Mouse (Mus musculus) lung, embryonic 14.5 days (tissue): ENCODE measurements around the gene Aamp. TPM values are rescaled to one million over a fixed set of nuclear protein-coding genes. Genes with fewer than 3 reads are reported as not detected.

Experiments
- ATAC-seq: fragments of 200-750 bp; cut with Nextera tagmentation; 2 replicates; pipeline ENCODE4 v1.8.0; 2017; ENCODE audit warnings: mild to moderate bottlenecking, moderate TSS enrichment, moderate library complexity; ENCODE audit not compliant: insufficient read depth
- DNase-seq: peaks from one replicate; pipeline ENCODE4 v3.0.0-alpha.2; 2015
- H3K27ac ChIP-seq: fragments of 300-500 bp; sonication (generic); 2 replicates; pipeline ENCODE4 v1.5.1; 2014; ENCODE audit warnings: low read depth, mild to moderate bottlenecking, moderate library complexity
- H3K27me3 ChIP-seq: fragments of 300-500 bp; sonication (generic); 2 replicates; pipeline ENCODE4 v1.6.1; 2014; ENCODE audit warnings: low read length, control low read depth; ENCODE audit not compliant: insufficient read depth
- H3K36me3 ChIP-seq: fragments of 300-500 bp; sonication (generic); 2 replicates; pipeline ENCODE4 v1.6.1; 2014; ENCODE audit warnings: control low read depth; ENCODE audit not compliant: insufficient read depth
- H3K4me1 ChIP-seq: fragments of 300-500 bp; sonication (generic); 2 replicates; pipeline ENCODE4 v1.6.1; 2014; ENCODE audit warnings: antibody characterized with exemption, control low read depth; ENCODE audit not compliant: insufficient read depth
- H3K4me2 ChIP-seq: fragments of 300-500 bp; sonication (generic); 2 replicates; pipeline ENCODE4 v1.6.1; 2014; ENCODE audit warnings: mild to moderate bottlenecking
- H3K4me3 ChIP-seq: fragments of 300-500 bp; sonication (generic); 2 replicates; pipeline ENCODE4 v1.5.1; 2014; ENCODE audit warnings: low read depth, low read length
- H3K9ac ChIP-seq: fragments of 300-500 bp; sonication (generic); 2 replicates; pipeline ENCODE4 v1.6.1; 2014
- H3K9me3 ChIP-seq: fragments of 300-500 bp; sonication (generic); 2 replicates; pipeline ENCODE4 v1.6.1; 2016; ENCODE audit warnings: low read depth, low read length, control low read depth
- CTCF ChIP-seq: IDR thresholded peaks from 2 replicates; pipeline ENCODE4 v1.5.1; 2016; ENCODE audit warnings: antibody characterized with exemption, low read depth
- WGBS: fragments of 180-500 bp; shearing (Covaris S2); extraction: QIAGEN DNeasy Blood & Tissue Kit; methylation state at CpG from one replicate; pipeline ENCODE4 v1.1.7; 2014; 5-methylcytosine and 5-hydroxymethylcytosine counted together
- polyA plus RNA-seq: library from polyadenylated mRNA; unstranded; fragments of >200 nt; fragmentation: Nextera tagmentation; extraction: Ambion mirVana; gene quantifications from 2 replicates; pipeline ENCODE4 v1.2.1, GENCODE M21; 2014

Aamp gene
- polyA plus RNA-seq, 1 experiment from 2014 or later, result 233 TPM

DNA sequence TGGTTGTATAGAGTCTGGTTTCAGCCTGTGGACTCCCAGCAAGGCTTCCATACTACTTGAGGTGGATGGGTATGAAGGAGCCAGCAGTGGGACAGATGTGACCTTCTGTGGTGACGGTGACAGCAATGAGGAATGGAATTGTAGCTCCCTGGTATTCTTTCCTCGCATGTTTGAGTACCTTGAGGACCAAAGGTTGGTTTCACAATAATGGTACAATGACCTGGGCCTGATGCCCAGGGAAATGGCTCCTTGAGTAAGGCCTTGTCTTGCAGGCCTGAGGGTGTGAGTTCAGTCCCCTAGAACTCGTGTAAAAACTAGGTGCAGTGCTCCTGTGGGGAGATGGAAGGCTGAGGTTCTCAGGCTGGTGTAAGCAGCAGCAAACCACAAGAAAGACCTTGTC, 34.2 kb upstream of the Aamp start:
- TF ChIP-seq CTCF, result no peak
- Histone ChIP-seq H3K4me2 (no peak overlapping the region), H3K9me3 (no peaks in the 10 kb centered on the region), H3K4me1 (0 out of 2 replicates have a peak, but pooled peaks cover 3% of the 10 kb centered on the region), H3K4me3 (no peak overlapping the region), H3K27ac (no peak overlapping the region), H3K9ac (no peak overlapping the region), H3K36me3 (no peaks in the 10 kb centered on the region), H3K27me3 (no peaks in the 10 kb centered on the region)
- ATAC-seq (no peak), DNase-seq (no peak)
- WGBS, result 90% methylated on average over 3 of the region's 3 CpGs

DNA sequence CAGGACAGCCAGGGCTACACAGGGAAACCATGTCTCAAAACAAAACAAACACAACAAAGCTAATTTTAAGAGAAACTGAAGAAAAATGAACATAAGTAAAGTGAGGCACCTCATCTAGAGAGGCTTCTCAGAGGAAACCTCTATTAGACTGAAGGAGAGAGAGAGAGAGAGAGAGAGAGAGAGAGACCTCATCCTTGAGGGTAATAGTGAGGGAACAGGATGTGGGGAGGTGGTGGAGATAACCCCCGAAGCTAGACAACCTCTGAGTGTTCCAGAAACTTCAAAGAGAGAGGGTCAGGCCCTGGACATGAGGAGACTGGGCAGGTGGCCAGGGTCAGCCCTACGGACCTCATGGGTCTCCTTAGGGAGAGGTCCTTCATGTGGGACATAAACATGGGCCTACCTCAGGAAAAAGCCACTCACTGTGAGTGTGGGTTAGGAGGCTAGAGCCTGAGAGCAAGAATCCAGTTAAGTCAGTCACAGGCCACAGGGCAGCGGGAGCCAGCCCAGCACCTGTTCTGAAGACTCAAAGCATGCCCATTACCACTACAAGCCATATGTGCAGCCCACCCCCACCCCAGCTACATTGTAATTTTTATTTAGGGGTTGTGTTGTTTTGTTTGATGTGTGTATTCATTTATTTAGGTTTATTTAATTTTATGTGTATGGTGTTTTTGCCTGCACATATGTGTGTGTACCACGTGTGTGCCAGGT, 31.7 kb upstream of the Aamp start:
- Histone ChIP-seq H3K27me3 (no peaks in the 10 kb centered on the region), H3K4me1 (no peaks in the 10 kb centered on the region), H3K36me3 (no peaks in the 10 kb centered on the region), H3K4me3 (no peak overlapping the region), H3K9ac (no peak overlapping the region), H3K4me2 (no peak overlapping the region), H3K27ac (no peak overlapping the region), H3K9me3 (no peaks in the 10 kb centered on the region)
- WGBS, result 62% methylated on average over 4 of the region's 4 CpGs
- no peak for TF ChIP-seq CTCF
- DNase-seq (no peak), ATAC-seq (no peak)

DNA sequence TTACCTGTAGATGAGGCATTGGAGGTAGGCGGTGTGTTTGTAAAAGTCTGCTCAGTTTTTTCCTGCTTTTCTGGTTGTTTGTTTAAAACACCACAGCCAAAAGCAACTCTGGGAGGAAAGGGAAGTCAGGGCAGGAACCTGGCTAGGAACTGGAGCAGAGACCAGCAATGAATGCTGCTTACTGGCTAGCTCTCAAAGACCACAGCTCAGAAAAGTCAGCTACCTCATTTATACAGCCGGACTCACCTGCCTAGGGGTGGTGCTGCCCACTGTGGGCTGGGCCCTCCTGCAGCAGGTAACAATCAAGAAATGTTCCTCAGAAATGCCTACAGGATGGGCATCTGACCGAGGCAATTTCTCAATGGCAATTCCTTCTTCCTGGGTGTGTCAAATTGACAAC, 30.3 kb upstream of the Aamp start:
- no peak overlapping the region for H3K27ac ChIP-seq
- no peaks in the 10 kb centered on the region for H3K27me3 ChIP-seq
- H3K36me3 ChIP-seq, result no peaks in the 10 kb centered on the region
- no peak overlapping the region for H3K4me3 ChIP-seq
- no peak overlapping the region for H3K9ac ChIP-seq
- no peaks in the 10 kb centered on the region for H3K9me3 ChIP-seq
- no peaks in the 10 kb centered on the region for H3K4me1 ChIP-seq
- DNase-seq, result no peak
- 76% methylated on average over 3 of the region's 3 CpGs for WGBS
- no peak for ATAC-seq
- no peak for TF ChIP-seq CTCF
- H3K4me2 ChIP-seq, result no peak overlapping the region

DNA sequence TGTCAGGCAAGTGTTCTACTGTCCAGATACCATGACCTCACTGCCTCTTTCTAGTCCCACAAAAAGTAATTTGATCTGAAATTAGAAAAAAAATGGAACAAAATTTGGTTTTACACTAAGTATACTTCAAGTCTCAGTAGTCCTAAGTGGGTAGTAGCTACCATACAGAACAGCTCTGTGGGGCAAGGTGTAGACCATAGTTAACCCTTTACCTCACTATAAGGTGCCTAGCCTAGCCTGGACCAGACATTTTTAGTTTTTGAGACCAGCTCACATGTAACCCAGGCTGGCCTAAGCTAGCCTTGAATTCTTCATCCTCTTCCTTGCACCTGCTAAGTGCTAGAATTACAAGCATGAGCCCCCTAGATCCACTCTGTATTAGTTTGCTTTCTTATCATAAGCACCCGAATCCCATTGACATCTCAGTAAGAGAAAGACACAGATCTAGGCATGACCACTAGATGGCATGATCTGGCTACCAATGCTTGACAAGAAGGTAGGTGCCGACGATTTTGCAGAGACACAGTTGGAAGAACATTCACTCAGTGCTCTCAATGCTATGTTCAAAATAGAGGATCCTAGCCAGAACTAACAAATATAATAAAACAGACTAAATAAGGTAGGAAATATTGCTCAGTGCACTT, 28.6 kb upstream of the Aamp start:
- Histone ChIP-seq H3K4me2 (no peak overlapping the region), H3K27ac (no peak overlapping the region), H3K27me3 (no peaks in the 10 kb centered on the region), H3K4me3 (no peak overlapping the region), H3K4me1 (no peaks in the 10 kb centered on the region), H3K9ac (no peak overlapping the region), H3K36me3 (no peaks in the 10 kb centered on the region), H3K9me3 (no peaks in the 10 kb centered on the region)
- TF ChIP-seq CTCF, result peak; percentile 91
- peak; percentile 37; the same call in 1 of the 2 replicates for ATAC-seq
- WGBS, result 1% methylated on average over 3 of the region's 3 CpGs
- DNase-seq, result peak; percentile 94

DNA sequence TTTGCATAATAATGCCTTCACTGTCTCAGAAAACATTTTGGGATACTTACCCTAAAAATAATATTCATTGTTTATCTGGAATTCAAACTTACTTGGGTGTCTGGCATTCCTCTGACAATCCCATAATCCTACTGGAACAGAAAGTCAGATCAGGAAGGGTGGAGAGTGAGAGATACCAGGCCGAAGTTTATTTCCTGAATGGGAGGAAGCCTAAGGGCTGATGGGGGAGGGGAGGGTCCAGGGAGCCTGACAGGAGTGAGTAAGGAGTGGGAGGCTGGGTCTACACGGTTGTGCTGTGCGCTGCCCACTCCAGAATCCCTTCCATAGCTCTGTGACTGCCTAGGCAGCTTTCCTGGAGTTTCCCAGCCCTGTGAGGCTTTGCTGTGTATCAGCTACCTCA, 25.2 kb upstream of the Aamp start:
- H3K36me3 ChIP-seq, result no peaks in the 10 kb centered on the region
- H3K4me1 ChIP-seq, result peaks cover 5% of the 10 kb centered on the region; the same call in 1 of the 2 replicates
- no peak overlapping the region for H3K4me2 ChIP-seq
- no peaks in the 10 kb centered on the region for H3K27me3 ChIP-seq
- no peak for TF ChIP-seq CTCF
- ATAC-seq, result no peak
- H3K9me3 ChIP-seq, result no peaks in the 10 kb centered on the region
- no peak for DNase-seq
- H3K27ac ChIP-seq, result peak overlapping the region; percentile 52; the same call in 1 of the 2 replicates
- WGBS, result 21% methylated on average over 3 of the region's 3 CpGs
- no peak overlapping the region for H3K4me3 ChIP-seq
- H3K9ac ChIP-seq, result no peak overlapping the region

DNA sequence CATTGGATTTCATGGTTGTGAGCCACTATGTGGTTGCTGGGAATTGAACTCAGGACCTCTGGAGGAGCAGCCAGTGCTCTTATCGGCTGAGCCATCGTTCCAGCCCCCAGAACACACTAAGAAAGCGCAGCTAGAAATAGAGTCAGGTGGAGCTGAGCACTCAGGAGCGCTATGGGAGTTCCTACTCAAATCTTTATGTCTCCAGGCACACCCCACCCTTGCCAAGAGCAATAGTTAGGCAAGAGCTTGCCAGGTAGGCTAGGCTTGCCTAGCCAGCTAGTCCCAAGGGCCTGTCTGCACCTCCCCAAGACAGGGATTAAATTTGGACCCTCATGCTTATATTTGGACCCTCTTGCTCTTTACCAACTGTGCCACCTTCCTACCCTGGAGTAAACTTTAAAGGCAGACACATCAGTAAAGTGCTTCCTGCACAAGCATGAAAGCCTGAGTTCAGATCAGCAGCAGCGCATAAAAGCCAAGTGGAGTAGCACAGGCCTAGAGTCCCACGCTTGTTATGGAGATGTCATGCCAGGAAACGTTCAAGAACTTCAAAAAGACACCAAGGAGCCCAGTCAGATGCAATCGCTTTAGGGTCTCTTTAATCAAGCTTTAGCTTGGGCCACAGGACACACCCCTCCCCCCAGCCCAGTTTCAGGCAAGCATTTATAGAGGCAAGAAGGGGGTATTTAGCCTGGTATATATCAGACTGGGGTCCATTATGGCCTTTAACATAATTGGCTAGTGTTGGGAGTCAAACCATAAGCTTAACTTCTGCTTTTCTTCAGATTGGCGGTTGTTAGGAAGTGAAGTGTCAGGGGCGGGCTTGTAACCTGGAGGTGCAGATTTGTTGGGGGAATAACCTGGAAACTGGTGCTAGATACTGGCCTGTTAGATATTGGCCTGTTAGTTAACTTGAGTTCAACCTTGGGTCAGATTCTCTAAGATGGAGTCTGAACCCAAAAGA, 23.7 kb upstream of the Aamp start:
- H3K4me2 ChIP-seq, result no peak overlapping the region
- peaks cover 5% of the 10 kb centered on the region; the same call in 1 of the 2 replicates for H3K4me1 ChIP-seq
- no peak for TF ChIP-seq CTCF
- no peak for DNase-seq
- H3K27ac ChIP-seq, result no peak overlapping the region
- H3K9ac ChIP-seq, result no peak overlapping the region
- no peak overlapping the region for H3K4me3 ChIP-seq
- H3K36me3 ChIP-seq, result no peaks in the 10 kb centered on the region
- ATAC-seq, result no peak
- WGBS, result 71% methylated on average over 10 of the region's 10 CpGs
- no peaks in the 10 kb centered on the region for H3K9me3 ChIP-seq
- no peaks in the 10 kb centered on the region for H3K27me3 ChIP-seq
